Mouse (Mus musculus): ENCODE data around the gene Spns3. TPM values are rescaled to one million over a fixed set of nuclear protein-coding genes. Genes with fewer than 3 reads are reported as not detected.

Spns3 gene
- polyA plus RNA-seq, 1 experiment from 2014 or later, result 1.8 TPM

DNA sequence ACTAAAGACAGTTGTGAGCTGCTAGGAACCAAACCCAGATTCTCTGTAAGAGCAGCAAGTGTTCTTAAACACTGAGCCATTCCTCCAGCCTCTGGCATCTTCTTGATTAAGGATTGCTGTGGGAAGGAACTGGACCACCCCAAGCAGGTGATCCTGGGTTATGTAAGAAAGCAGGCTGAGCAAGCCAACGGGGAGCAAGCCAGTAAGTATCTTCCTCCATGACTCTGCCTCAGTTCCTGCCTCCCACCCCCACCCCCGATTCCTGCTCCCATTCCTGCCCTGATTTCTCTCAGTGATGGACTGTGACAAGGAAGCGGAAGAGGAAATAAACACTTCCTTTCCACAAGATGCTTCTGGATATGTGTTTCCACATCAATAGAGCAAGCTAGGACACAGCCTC lies 17.4 kb downstream of the Spns3 start:
- H3K36me3 ChIP-seq (replicated peaks), result no peaks in the 10 kb centered on the region
- H3K4me1 ChIP-seq (replicated peaks), result peaks cover 3% of the 10 kb centered on the region
- WGBS (ENCODE audit: insufficient replicate concordance), result 54% methylated on average over 3 of the region's 3 CpGs
- no peaks in the 10 kb centered on the region for H3K27me3 ChIP-seq
- no peaks in the 10 kb centered on the region for H3K9me3 ChIP-seq (replicated peaks)
- no peak for ATAC-seq (ENCODE audit: insufficient read depth)
- H3K4me3 ChIP-seq (replicated peaks), result no peak overlapping the region
- H3K9ac ChIP-seq, result no peak overlapping the region
- no peak overlapping the region for H3K27ac ChIP-seq (replicated peaks)
- H3K4me2 ChIP-seq, result no peak overlapping the region

DNA sequence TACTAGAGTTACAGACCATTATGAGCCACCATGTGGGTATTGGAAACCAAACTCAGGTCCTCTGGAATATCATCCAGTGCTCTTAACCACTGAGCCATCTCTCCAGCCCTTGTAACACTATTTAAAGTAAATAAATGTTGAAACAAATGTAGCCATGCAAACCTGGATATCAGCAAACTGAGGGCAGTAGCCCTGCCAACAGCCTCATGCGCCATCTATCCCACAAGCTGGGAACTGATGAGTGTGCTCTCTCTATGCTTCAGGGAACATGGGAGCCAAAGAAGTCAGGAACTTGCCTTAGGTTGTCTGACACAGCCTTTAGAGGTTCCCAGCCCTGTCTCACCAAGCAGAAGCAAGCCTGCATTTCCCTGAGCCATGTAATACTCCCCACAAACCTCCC lies 18.7 kb downstream of the Spns3 start:
- no peak for ATAC-seq (ENCODE audit: insufficient read depth)
- H3K27ac ChIP-seq (replicated peaks), result no peak overlapping the region
- H3K4me3 ChIP-seq (replicated peaks), result no peak overlapping the region
- WGBS (ENCODE audit: insufficient replicate concordance), result 82% methylated on average over 1 of the region's 1 CpGs
- H3K36me3 ChIP-seq (replicated peaks), result no peaks in the 10 kb centered on the region
- no peak overlapping the region for H3K4me2 ChIP-seq
- H3K27me3 ChIP-seq, result no peaks in the 10 kb centered on the region
- H3K9ac ChIP-seq, result no peak overlapping the region
- no peaks in the 10 kb centered on the region for H3K9me3 ChIP-seq (replicated peaks)
- no peaks in the 10 kb centered on the region for H3K4me1 ChIP-seq (replicated peaks)

DNA sequence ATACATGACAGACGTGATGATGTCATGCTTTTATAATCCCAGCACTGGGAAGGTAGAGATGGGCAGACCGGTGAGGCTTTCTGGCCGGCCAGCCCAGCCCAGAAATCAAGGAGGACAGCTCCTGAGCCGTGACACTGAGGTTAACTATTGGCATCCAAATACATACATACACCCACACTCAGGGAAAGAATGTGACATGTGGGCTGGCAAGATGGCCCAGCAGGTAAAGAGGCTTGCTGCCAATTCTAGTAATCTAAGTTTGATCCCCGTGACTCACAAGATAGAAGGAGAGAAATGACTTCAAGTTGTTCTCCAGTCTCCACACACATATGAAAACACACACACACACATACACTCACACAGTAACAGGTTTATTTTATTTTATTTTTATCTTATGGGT lies 19.2 kb downstream of the Spns3 start:
- Histone ChIP-seq H3K27ac (replicated peaks) (no peak overlapping the region), H3K4me2 (no peak overlapping the region), H3K9me3 (replicated peaks) (no peaks in the 10 kb centered on the region), H3K27me3 (no peaks in the 10 kb centered on the region), H3K4me1 (replicated peaks) (no peaks in the 10 kb centered on the region), H3K36me3 (replicated peaks) (no peaks in the 10 kb centered on the region), H3K9ac (no peak overlapping the region), H3K4me3 (replicated peaks) (no peak overlapping the region)
- WGBS (ENCODE audit: insufficient replicate concordance), result 63% methylated on average over 5 of the region's 5 CpGs
- no peak for ATAC-seq (ENCODE audit: insufficient read depth)

DNA sequence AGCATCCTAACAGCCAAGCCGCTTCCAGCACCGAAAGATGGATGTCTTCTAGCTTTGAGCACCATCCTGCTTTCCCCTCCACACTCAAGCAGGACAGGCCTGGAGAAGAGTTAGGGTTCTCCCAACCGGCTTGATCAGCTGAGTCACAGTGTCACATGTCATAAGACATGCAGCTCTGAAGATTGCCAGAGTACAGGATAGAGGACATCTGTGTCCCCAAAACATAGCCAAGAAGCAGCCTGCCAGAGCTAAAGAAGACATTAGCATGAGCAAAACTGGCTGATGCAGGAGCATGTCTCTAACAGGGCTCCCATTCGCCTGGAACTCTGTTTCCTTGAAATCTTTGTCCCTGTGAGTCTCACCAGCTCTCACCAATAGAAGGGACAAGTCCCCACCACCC lies 24.1 kb downstream of the Spns3 start:
- Histone ChIP-seq H3K36me3 (replicated peaks) (no peaks in the 10 kb centered on the region), H3K4me1 (replicated peaks) (no peaks in the 10 kb centered on the region), H3K9ac (no peak overlapping the region), H3K27me3 (no peaks in the 10 kb centered on the region), H3K4me3 (replicated peaks) (no peak overlapping the region), H3K27ac (replicated peaks) (no peak overlapping the region), H3K9me3 (replicated peaks) (no peaks in the 10 kb centered on the region), H3K4me2 (no peak overlapping the region)
- no peak for ATAC-seq (ENCODE audit: insufficient read depth)
- WGBS (ENCODE audit: insufficient replicate concordance), result 67% methylated on average over 4 of the region's 4 CpGs

DNA sequence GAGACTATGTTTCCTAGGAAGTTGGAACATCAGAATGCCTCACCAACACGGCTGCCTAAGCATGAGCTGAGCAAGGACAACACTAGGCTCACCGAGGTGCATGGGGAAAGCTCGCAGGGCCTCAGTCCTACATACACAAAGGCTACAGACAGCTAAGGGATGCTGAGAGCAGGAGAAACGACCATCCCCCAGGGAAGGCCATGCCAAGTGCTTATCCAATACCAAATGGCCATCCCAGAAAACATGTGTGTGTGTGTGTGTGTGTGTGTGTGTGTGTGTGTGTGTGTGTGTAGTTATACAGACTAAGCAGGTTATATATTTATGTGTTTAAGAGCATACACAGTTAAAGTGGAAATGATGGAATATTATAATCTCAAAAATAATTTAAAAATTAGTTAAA lies 26.6 kb downstream of the Spns3 start:
- Histone ChIP-seq H3K4me2 (no peak overlapping the region), H3K27ac (replicated peaks) (no peak overlapping the region), H3K27me3 (no peaks in the 10 kb centered on the region), H3K4me3 (replicated peaks) (no peak overlapping the region), H3K9me3 (replicated peaks) (no peaks in the 10 kb centered on the region), H3K36me3 (replicated peaks) (no peaks in the 10 kb centered on the region), H3K4me1 (replicated peaks) (no peaks in the 10 kb centered on the region), H3K9ac (no peak overlapping the region)
- WGBS (ENCODE audit: insufficient replicate concordance), result 52% methylated on average over 4 of the region's 4 CpGs
- no peak for ATAC-seq (ENCODE audit: insufficient read depth)

DNA sequence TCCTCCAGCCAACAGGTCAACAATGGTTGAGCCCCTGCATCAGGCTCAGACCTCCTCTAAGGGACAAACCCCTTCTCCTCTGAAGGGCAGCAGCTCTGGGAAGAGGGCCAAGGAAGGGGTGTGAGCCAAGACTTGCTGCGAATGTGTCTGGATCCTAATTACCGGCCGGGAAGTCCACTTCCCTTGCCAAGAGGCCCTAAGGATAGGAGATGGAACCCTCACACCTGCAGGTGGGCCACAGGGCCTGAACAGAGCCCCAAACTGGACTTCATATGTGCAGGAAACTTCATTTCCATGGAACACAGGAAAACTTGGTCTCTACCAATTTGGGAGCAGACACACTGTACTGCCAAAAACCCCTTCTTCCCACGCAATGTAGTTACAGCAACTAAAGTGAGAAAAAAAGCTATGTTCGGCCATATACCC lies 27.7 kb downstream of the Spns3 start:
- H3K27me3 ChIP-seq, result no peaks in the 10 kb centered on the region
- ATAC-seq (ENCODE audit: insufficient read depth), result no peak
- H3K27ac ChIP-seq (replicated peaks), result no peak overlapping the region
- H3K9me3 ChIP-seq (replicated peaks), result no peaks in the 10 kb centered on the region
- no peak overlapping the region for H3K4me2 ChIP-seq
- WGBS (ENCODE audit: insufficient replicate concordance), result 73% methylated on average over 5 of the region's 5 CpGs
- H3K4me3 ChIP-seq (replicated peaks), result no peak overlapping the region
- H3K4me1 ChIP-seq (replicated peaks), result no peaks in the 10 kb centered on the region
- H3K9ac ChIP-seq, result no peak overlapping the region
- H3K36me3 ChIP-seq (replicated peaks), result no peaks in the 10 kb centered on the region

DNA sequence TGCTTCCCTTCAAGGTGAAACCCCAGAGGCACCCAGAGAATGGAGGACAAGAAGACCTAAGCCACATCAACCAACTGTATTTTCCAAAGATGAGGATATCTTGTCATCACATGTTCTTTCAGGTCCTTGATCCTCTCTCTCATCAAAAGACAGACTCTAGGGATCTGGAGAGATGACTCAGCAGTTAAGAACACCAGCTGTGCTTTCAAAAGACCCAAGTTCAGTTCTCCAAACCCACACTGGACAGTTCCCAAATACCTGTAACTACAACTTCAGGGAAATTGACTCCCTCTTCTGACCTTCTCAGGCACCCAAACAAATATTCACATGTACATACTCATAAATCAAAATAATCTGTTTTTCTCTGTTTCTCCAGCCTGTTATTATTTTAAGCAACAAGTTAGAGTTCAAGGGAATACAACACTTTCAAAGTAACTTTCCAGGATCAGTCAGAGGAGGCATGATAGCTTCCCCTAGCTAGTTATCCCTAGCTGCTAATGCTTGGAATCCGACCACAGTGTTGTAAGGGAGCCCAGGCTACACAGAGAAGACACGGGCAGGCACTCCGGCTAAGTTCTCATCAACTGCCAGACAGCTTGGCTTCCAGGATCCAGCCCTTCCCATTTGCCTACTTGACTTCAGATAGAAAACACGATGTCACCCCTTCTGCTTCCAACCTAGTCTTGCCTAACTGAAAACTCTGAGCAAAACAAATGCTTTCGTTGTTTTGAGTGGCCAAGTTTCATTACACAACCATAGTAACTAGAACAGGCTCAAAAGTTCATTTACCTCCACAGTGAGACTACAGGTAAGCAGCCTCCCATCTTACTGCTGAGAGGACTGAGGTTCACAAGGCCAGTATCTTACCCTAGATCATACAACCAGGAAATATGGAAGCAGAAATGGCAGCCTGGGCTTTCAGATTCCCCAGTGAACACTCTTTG lies 28.4 kb downstream of the Spns3 start:
- 64% methylated on average over 5 of the region's 5 CpGs for WGBS (ENCODE audit: insufficient replicate concordance)
- Histone ChIP-seq H3K4me3 (replicated peaks) (no peak overlapping the region), H3K27me3 (no peaks in the 10 kb centered on the region), H3K4me2 (no peak overlapping the region), H3K36me3 (replicated peaks) (no peaks in the 10 kb centered on the region), H3K9me3 (replicated peaks) (no peaks in the 10 kb centered on the region), H3K4me1 (replicated peaks) (no peaks in the 10 kb centered on the region), H3K9ac (no peak overlapping the region), H3K27ac (replicated peaks) (no peak overlapping the region)
- no peak for ATAC-seq (ENCODE audit: insufficient read depth)

DNA sequence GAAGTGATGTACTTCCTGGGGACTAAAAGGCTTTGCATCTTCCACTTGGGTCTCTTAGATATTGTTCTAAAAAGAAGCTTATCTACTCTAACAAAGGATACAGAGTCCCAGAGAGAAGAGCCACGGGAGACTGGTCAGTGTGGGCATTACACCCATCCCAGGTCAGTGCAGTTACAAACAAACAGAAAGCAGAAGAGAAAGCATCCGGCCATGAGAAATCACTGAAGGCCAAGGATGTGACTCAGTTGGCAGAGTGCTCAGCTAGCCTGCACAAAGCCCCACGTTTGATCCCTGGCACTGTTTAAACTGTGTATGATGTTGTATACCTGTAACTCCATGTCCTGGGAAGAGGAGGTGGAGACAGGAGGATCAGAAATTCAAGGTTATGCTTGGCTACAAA lies 30.4 kb downstream of the Spns3 start:
- Histone ChIP-seq H3K4me1 (replicated peaks) (no peaks in the 10 kb centered on the region), H3K27ac (replicated peaks) (no peak overlapping the region), H3K9me3 (replicated peaks) (no peaks in the 10 kb centered on the region), H3K36me3 (replicated peaks) (no peaks in the 10 kb centered on the region), H3K9ac (no peak overlapping the region), H3K27me3 (no peaks in the 10 kb centered on the region), H3K4me2 (no peak overlapping the region), H3K4me3 (replicated peaks) (no peak overlapping the region)
- ATAC-seq (ENCODE audit: insufficient read depth), result no peak
- WGBS (ENCODE audit: insufficient replicate concordance), result 44% methylated on average over 3 of the region's 3 CpGs

DNA sequence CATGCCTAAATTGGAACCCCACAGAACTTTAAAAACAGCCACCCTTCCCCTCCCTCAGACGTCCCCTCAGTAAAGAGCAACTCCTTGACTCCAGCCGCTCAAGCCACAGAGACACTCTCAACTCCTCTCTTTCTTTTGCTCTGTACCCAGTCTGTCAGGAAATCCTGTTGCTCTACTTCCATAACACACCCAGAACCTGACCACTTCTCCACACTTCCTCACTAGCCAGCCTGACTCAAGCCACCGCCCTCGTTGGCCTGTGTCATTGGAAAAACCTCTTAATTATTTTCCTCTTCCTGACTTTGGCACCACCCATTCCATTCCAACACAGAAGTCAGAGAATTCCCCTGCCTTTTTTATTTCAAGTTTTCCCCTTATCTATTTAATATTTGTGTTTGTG lies 31.1 kb downstream of the Spns3 start:
- no peak overlapping the region for H3K4me3 ChIP-seq (replicated peaks)

DNA sequence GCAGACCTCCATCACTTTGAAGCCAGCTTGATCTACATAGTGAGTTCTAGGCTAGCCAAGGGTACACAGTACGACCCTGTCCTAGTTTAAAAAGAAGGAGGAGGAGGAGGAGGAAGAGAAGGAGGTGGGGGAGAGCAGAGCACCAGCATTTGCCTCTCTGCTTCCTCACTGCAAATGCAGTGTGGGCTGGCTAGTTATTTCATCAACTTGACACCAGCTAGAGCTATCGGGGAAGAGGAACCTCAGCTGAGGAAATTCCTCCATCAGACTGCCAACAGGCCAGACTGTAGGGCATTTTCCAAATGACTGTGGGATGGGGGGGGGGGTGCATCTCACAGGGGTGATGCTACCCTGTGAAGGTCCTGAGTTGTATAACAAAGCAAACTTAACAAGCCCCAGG lies 31.9 kb downstream of the Spns3 start:
- Histone ChIP-seq H3K4me3 (replicated peaks) (no peak overlapping the region), H3K27ac (replicated peaks) (no peak overlapping the region), H3K4me2 (no peak overlapping the region), H3K27me3 (no peaks in the 10 kb centered on the region), H3K4me1 (replicated peaks) (no peaks in the 10 kb centered on the region), H3K9me3 (replicated peaks) (no peaks in the 10 kb centered on the region), H3K36me3 (replicated peaks) (no peaks in the 10 kb centered on the region), H3K9ac (no peak overlapping the region)
- ATAC-seq (ENCODE audit: insufficient read depth), result no peak
- WGBS (ENCODE audit: insufficient replicate concordance), result 41% methylated on average over 2 of the region's 2 CpGs

More for the DNA sequence above, 31.1 kb downstream of the Spns3 start:
- Histone ChIP-seq H3K4me2 (no peak overlapping the region), H3K4me1 (replicated peaks) (no peaks in the 10 kb centered on the region), H3K36me3 (replicated peaks) (no peaks in the 10 kb centered on the region), H3K9me3 (replicated peaks) (no peaks in the 10 kb centered on the region), H3K9ac (no peak overlapping the region), H3K27ac (replicated peaks) (no peak overlapping the region), H3K27me3 (no peaks in the 10 kb centered on the region)
- WGBS (ENCODE audit: insufficient replicate concordance), result 43% methylated on average over 4 of the region's 4 CpGs
- no peak for ATAC-seq (ENCODE audit: insufficient read depth)

DNA sequence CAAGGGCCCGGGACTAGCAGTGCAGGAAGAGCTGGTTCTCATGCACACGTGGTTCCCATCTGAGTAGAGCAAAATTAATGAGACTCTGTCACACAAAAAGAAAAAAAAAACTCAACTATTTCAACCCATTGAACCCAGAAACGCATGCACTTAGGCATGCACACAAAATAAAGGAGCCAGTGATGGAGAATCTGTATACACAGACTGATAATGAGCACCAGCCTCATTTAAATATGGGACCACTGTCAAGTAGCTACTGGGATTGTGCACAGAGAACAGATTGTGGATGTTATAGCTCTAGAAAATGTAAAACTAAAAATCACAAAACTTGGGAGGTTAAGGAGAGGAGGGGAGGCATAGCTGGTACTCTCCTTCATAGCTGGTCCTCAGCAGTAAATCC lies 35.3 kb downstream of the Spns3 start:
- Histone ChIP-seq H3K27ac (replicated peaks) (no peak overlapping the region), H3K9me3 (replicated peaks) (no peaks in the 10 kb centered on the region), H3K4me1 (replicated peaks) (no peaks in the 10 kb centered on the region), H3K4me3 (replicated peaks) (no peak overlapping the region), H3K36me3 (replicated peaks) (no peaks in the 10 kb centered on the region), H3K4me2 (no peak overlapping the region), H3K9ac (no peak overlapping the region), H3K27me3 (no peaks in the 10 kb centered on the region)
- no peak for ATAC-seq (ENCODE audit: insufficient read depth)
- WGBS (ENCODE audit: insufficient replicate concordance), result 61% methylated on average over 3 of the region's 3 CpGs

DNA sequence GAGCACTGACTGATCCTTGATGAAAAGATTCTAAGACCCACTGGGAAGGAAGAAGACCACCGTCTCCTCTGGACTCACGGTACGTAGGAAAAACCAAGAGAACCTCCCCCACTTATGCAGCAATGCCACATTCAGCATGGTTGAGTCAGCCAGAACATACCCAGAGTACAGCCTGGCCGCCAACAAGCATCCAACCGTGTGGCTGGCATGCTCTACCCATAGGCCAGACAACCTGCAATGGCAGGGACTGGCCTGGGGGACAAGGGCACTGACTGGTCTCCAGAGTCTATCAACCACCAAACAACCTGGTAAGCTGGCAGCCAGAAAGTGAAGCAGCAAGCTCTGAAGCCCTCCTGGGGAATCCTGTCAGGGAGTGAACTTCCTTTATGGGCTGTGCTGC lies 41.7 kb downstream of the Spns3 start:
- Histone ChIP-seq H3K4me3 (replicated peaks) (no peak overlapping the region), H3K9ac (no peak overlapping the region), H3K4me2 (no peak overlapping the region), H3K27me3 (no peaks in the 10 kb centered on the region), H3K36me3 (replicated peaks) (no peaks in the 10 kb centered on the region), H3K27ac (replicated peaks) (no peak overlapping the region), H3K9me3 (replicated peaks) (no peaks in the 10 kb centered on the region), H3K4me1 (replicated peaks) (no peaks in the 10 kb centered on the region)
- WGBS (ENCODE audit: insufficient replicate concordance), result 77% methylated on average over 5 of the region's 5 CpGs
- no peak for ATAC-seq (ENCODE audit: insufficient read depth)

Measured in liver, embryonic 15.5 days (tissue).